Mouse (Mus musculus) testis, adult 2 months (tissue): ENCODE data around the gene Gosr2.

ENCODE experiments used
- CTCF ChIP-seq: fragments of 200-500 bp; IDR thresholded peaks from 2 replicates; pipeline ENCODE4 v1.5.1; 2012; ENCODE audit warnings: low read depth, mild to moderate bottlenecking, inconsistent platforms, low read length, moderate library complexity; ENCODE audit not compliant: control insufficient read depth, insufficient read depth, insufficient replicate concordance
- POLR2A ChIP-seq: fragments of 200-500 bp; IDR thresholded peaks from 2 replicates; pipeline ENCODE4 v1.6.1; 2012; ENCODE audit warnings: low read depth, mild to moderate bottlenecking, inconsistent platforms, low read length, moderate library complexity; ENCODE audit not compliant: control insufficient read depth

DNA sequence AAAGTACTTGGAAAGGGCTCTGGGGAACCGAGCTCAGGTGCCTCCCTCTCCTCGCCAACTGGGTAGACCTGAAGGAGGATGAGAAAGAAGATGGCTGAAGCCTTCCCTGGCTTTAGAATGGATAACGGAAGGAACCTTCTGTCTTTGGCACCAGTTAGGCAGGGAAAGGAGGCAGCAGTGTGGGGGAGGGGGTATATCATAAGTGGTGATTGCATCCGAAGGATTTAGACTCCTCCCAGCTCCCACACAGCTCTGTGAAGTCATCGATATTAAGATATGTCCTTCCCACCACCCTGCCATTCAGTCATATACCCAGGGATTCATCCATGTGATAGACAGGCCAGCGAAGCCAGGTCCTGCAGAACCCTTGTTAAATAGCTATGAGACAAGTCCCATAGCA lies 46.3 kb downstream of the Gosr2 start:
- TF ChIP-seq CTCF (no peak), POLR2A (no peak)
